Mouse (Mus musculus): Measurements from ENCODE around the gene Dapk2. TPM values are rescaled to one million over a fixed set of nuclear protein-coding genes. Genes with fewer than 3 reads are reported as not detected.
"Not testable (repeated sequence)": the region's sequence is repeated elsewhere in the genome, so short reads cannot be mapped to it uniquely, and the experiment has no call there.

Gene Dapk2
- total RNA-seq, 2 experiments from 2014 or later = 7.6 to 9.7 TPM

DNA sequence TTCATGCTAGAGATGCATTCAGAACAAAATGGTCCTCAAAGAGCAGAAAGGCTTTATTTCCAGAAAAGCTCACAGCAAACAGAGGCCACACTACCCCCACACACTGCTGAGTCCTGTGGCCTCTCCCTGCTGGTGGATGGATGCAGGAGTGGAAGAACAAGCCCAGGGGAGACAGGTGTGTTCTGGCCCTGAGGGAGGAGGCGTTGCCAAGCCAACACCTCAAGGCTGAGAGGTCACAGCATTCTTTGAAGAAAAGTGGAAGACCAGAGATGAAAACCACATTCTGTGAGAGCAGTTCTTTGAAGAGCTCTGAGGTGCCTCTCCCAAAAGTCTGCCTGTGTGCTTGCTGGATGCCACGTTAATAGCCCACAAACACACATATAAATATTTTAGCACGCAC is 116.6 kb downstream of the Dapk2 start:
- no peak for DNase-seq (ENCODE audit: low spot score in 2 of 2)

DNA sequence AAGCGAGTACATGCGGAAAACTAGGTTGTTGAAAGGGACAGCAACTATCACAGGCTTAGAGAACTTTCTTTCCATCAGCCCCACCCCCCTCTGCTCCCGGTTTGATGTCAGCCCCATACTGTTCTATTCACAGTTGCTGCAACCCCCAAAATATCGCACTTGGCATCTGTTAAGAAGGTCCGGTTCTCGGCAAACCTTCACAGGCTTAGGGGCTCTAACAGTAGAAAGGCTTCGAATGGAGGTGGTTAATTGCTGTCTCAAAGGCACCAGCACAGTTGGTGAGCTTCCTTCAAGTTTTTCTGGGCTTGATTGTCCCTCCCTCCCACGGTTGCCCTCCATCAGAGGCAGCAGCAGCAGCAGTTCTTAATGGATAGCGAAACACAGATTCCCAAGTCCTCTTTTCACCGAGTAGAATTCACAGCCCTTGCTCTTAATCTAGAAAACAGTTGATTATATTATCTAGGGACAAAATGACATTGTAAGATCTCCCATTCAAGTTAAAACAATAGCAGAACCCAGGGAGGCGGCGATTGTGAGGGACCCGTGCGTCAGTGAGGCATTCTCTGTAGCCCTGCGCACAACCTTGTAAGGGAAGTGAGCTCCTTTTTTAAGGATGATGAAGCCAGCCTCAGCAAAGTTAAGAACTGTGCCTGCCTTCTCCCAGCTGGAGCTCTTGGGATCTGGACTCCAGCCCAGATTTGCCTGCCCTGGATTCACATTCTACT is 117.4 kb downstream of the Dapk2 start:
- DNase-seq (ENCODE audit: low spot score in 2 of 2) = no peak

DNA sequence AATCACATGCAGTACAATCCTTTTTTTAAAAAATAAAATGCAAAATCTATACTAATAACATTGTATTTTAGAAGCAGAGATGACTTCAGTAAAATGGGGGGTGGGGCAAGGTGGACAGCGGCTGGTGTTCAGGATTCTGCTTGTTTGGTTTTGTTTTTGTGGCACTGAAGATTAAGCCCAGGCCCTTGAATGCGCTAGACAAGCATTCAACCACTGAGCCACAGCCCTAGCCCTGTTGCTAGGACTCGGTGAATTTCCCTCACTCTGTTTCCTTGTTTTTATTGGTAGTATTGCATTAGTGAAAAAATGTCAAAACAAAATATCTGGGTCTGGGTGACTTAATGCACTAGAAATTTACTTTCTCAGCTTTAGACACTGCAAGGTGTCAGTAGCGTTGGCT is 118.0 kb downstream of the Dapk2 start:
- no peak for DNase-seq (ENCODE audit: low spot score in 2 of 2)

DNA sequence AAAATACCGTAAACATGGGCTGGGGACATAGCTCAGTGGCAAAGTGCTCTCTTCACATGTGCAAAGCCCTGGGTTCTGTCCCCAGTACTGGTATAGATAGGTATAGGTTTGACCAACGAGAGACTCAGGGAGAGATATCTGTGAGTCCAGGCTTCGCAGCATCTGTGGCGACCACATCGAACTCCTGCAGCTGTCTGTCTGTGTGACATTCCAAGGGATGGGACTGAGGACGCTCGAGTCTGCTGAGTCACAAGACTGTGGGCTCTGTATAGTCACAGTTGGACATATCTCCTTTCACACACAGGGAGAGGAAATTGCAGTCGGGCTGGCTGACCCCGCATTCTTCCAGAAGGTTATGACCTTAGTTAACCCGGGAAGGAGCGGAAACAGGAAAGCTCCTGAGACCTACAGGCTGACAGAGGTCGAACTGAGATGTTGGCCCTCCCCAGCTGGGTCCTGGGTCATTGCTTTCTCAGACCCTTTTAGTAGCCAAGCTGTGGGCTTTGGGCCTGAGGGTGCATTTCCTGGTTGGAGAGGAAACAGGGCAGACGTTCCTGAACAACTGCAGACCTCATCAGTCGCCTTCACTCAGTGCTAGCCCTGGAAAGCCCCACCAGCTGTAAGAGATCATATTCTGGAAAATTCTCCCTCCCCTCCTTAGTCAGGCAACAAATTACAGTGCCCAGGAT is 118.8 kb downstream of the Dapk2 start:
- DNase-seq (ENCODE audit: low spot score in 2 of 2) = peak in 1 of 2 experiments; percentile 10

DNA sequence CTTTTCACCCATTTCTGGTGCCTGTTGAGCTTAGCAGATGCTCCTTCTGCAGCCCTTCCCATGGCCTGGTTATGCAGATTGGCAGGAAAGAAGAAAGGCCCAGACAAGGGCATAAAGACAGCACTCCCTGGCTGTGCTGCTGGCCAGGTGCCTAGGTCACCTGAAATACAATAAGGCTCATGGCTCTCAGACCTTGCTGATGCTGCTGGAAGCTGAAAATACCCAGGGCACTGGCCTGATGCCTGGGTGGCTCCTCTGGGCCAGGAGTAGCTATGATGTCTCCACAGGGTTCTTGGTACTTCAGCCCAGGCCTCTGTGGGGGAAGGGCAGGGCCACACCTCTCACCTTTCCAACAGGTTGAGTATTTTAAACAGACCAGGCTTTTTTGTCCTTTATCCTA is 121.6 kb downstream of the Dapk2 start:
- no peak for DNase-seq (ENCODE audit: low spot score in 2 of 2)

DNA sequence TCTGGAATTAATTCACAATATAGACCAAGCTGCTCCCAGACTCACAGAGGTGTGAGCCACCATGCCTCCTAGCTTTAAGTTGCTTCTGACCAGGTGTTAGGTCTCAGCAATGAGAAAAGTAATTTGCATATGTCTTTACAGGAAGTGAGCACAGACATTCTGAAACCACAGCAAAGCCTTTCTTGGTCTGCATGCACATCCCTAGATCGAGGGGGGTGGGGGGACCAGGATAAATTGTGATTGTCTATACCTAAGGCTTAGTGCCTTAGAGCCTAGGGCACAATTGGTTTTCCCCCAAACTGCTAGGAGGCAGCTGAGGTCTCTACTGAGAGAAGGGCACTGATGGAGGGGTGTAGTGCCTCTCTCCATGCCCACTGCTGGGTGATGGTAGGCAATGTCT is 122.5 kb downstream of the Dapk2 start:
- DNase-seq (ENCODE audit: low spot score in 2 of 2) = no peak

DNA sequence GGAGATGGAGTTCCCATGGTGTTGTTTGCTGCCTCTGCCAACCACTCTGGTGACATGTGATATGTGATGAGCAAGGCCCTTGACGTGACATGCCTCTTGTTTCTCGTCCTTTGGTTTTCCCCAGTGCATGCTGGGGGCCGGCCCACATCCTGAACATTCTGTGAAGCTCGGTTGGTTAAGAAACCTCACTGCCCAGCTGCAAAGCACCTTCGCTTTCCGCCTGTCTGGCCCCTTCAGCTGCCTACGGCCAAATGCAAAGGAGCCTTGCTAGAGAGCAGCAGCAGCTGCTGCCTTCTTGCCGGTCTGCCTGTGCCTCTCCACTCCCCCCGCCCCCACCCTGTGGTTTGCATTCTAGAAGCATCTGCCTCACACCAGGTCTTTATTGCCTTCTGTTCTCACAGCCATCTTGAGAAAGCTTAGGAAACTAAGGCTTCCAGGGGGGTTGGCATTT is 123.5 kb downstream of the Dapk2 start:
- no peak for DNase-seq (ENCODE audit: low spot score in 2 of 2)

DNA sequence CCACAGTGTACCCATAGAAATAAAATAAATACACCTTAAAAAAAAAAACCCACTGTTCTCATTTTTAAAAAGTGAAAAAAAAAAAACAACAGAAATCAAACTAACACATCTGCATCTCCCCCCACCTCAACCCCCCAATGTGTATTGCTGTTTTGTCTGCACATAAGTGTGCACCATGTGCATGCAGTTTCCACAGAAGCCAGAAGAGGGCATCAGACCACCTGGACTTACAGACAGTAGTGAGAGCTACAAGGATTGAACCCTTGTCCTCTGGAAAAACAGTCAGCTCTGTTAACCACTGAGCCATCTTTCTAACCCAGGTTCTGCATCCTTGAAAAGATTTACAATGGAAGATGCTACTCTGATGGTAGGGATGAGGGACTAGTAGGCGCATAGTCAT is 124.6 kb downstream of the Dapk2 start:
- no peak for DNase-seq (ENCODE audit: low spot score in 2 of 2)

DNA sequence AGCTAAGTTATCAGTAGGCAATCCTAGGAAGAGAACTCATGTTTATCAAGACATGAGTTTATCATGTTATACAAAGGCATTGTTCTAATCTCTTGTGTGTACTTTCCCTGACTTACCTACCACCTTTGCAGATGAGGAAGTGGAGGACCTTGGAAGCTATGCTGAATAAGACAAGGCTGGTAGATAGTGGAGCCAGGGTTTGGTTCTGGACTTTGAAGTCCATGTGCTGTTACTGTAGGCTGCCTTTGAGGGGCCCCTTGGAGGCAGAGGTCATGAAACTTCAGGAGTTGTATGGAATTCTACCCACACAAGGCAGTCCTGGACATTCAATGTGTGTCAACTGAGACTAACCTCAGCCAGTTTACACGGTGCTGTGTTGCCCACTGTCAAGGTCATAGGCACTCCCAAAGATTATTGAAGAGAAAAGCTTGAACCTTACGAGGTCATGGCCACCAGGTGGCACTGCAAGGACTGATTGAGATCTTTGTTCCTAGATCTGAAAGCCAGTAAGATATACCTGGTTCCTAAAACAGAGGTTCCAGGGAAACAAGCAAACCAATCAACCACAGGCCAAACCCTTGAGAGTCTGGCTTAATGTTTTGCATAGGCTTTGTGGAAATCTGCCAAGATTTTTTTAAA is 125.7 kb downstream of the Dapk2 start:
- DNase-seq (ENCODE audit: low spot score in 2 of 2) = peak; percentile 17 to 38

DNA sequence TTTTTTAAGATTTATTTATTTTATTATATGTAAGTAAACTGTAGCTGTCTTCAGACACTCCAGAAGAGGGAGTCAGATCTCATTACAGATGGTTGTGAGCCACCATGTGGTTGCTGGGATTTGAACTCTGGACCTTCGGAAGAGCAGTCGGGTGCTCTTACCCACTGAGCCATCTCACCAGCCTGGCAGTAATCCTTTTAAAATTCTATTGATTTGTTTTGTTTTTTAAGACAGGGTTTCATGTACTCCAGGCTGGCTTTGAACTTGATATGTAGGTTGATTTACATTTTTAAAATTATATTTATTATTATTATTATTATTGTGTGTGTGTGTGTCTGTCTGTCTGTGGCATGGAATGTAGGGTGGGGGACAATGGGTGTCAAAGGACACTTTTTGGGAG is 127.2 kb downstream of the Dapk2 start:
- not testable (repeated sequence) for DNase-seq (ENCODE audit: low spot score in 2 of 2)

DNA sequence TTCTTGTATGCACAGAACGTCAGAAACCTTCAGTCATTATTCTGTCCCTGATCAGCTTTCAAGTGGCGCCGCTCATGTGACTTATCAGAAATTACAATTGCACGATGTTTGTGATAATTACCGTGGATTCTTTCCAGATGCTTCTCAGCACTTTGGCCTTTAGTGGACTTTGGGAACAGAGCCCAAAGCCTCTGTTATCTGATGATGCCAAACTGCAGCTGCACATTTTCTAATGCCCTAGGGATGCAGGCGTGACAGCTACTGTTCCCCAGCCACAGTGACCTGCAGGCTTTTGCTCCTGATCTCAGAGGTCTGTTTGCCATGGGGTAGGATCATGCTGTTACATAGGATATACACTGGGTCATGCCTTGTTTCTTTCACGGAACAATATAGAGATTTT is 127.9 kb downstream of the Dapk2 start:
- no peak for DNase-seq (ENCODE audit: low spot score in 2 of 2)

DNA sequence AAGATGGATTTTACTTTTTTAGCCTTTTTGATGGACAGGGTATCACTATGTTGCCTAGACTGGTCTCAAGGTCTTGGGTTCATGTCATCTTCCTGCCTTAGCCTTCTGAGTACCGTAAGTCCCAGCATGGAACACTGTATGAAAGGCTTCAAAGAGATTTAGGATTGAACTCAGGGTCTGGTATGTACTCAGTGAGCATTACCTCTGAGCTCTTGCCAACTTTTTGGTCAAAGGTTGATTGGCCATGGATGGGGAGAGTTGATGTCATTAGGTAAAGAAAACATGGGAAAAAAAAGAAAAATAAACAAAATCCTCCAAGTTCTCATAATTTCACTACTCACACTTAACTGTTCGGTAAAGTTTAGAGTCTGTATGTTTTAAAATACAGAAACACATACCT is 132.7 kb downstream of the Dapk2 start:
- DNase-seq (ENCODE audit: low spot score in 2 of 2) = no peak

DNA sequence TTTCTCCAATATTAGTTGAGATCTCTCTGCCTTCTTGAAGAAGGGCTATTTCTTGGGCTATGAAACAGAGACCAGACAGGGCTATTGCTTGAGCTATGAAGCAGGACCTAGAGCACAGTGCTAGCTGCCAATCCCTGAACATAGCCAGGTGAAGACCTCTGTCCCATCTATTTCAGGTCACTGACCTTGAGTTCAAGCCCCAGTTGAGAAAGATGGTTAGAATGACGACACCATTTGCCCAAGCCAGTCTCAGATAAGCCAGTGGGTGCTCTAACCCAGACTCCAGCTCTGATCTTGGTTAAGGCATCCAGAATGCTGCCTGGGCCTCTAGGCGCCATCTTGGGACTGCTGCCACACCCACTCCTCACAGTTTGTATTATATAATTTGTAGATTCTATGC is 135.3 kb downstream of the Dapk2 start:
- no peak for DNase-seq (ENCODE audit: low spot score in 2 of 2)

DNA sequence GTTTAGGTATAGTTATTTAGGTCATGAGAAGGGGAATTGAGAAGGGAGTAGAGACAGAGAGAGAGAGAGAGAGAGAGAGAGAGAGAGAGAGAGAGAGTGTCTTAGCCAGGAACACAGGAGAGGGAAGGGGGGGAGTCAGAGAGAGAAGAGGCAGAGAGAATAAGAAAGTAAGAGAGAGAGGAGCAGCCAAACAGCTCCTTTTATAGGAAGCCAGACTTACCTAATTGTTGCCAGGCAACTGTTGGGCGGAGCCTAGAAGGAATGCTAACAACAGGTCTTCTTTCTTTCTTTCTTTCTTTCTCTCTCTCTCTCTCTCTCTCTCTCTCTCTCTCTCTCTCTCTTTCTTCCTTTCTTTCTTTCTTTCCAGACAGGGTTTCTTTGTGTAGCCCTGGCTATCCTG is 136.2 kb downstream of the Dapk2 start:
- no peak for DNase-seq (ENCODE audit: low spot score in 2 of 2)

DNA sequence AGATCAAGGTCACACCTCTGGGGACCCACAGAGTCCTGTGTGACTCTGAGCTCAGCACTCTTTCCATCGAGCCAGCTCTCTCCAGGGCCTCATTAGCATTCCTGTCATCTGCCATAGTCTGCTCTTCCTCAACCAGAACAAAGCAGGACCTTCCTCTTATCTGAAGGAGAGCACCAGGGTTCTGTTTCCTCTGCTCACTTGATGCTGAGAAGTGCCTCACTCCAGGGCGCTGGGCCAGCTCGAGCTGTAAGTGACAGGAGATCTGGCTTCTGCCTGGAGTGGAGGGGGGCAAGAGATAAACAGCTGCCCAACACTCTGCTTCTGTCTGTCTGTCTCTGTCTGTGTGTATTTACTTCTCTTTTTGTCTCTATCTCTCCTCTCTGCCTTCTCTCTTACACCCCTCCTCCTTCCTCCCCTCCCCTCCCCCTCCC is 137.0 kb downstream of the Dapk2 start:
- DNase-seq (ENCODE audit: low spot score in 2 of 2) = no peak

DNA sequence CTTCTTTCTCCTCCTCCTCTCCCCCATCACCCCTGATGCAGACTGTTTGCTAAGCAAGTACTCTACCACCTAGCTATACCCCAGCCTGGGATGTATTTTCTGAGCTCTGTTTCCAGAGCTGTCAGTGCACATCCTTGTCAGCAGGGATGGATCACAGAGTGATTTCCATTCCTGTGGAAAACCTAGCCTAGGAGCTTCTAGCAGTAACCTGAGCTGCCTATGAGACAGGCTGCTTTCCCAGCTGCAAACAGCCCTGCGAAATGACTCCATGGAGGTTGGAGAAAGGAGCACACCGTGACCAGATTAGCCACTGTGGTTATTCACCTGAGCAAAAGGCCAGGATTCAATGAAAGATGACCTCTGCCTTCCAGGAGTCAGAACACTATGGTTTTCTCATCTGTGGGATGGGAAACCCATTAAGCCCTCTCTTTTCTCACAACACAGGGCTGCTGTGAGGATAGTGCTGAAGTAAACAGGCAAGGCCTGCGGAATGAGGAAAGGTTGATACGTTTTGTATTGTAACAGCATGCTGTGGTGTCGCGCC is 137.6 kb downstream of the Dapk2 start:
- no peak for DNase-seq (ENCODE audit: low spot score in 2 of 2)

DNA sequence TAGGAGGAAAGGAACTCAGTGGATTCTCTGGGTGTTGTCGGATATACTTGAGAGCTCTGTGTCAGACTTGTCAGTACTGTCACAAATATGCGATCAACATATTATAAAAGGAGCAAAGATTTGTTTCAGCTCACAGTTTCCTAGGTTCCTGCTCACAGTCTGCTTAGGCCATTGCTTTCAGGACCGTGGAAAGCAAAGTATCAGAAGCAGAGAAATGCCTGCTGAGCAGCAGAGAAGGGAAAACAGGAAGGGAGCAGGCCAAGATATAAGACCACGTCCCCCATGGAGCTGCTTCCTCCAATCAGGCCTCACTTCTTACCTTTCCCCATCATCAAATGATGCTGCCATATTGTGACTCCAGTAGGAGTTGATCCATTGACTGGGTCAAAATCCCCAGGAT is 140.8 kb downstream of the Dapk2 start:
- DNase-seq (ENCODE audit: low spot score in 2 of 2) = no peak

DNA sequence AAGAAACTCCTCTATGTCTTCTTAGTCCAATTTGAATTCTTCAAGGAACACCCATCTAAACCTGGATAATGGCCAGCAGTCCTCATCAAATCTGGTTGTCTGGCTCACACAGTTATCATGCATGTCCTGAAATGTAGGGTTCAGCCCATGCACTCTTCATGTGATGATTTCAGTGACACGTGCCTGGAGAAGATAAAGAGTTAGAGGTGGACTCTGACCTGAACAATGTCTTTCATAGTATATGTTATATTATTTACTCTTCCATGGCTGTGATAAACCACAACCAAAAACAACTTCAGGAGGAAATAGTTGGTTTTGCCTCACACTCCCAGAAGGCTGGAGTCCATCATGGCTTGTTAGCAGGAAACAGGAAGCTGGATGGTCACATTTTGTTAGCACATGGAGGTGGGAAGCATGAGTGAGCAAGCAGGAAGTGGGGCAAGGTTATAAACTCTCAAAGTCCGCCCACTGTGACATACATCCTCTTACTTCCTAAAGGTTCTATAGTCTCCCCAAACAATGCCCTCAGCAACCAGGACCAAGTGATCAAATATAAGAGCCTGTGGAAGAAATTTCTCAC is 142.5 kb downstream of the Dapk2 start:
- no peak for DNase-seq (ENCODE audit: low spot score in 2 of 2)

DNA sequence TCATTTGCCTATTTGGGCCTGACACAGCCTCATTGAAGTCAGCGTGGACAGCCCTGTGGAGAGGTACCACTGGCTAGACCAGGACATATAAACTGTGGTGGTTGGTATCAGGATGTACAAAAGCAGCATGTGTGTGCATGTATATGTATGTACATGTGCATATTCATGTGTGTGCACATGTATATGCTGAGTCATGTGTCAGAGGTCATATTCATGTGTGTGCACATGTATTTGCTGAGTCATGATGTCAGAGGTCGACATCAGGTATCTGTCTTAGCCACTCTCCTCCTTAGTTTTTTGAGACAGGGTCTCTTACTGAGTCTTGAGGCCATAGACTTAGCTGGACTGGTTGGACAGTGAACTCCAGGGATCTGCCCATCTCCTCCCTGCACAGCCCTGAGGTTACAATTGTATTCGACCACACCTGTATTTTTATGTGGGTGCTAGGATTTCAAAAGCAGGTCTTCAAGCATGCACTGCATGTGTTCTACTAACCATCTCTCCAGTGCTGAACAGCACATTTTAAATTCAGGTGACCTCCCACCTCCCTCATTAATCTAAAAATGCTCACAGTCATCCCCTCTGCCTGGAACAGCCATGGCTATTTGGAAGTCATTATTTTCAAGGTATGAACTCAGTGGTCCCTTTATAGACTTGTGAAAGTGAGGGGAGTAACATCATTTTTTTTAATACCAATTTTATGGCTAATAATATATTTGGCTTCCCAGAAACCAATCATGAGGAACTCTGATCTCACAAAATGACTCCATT is 146.5 kb downstream of the Dapk2 start:
- DNase-seq (ENCODE audit: low spot score in 2 of 2) = no peak

DNA sequence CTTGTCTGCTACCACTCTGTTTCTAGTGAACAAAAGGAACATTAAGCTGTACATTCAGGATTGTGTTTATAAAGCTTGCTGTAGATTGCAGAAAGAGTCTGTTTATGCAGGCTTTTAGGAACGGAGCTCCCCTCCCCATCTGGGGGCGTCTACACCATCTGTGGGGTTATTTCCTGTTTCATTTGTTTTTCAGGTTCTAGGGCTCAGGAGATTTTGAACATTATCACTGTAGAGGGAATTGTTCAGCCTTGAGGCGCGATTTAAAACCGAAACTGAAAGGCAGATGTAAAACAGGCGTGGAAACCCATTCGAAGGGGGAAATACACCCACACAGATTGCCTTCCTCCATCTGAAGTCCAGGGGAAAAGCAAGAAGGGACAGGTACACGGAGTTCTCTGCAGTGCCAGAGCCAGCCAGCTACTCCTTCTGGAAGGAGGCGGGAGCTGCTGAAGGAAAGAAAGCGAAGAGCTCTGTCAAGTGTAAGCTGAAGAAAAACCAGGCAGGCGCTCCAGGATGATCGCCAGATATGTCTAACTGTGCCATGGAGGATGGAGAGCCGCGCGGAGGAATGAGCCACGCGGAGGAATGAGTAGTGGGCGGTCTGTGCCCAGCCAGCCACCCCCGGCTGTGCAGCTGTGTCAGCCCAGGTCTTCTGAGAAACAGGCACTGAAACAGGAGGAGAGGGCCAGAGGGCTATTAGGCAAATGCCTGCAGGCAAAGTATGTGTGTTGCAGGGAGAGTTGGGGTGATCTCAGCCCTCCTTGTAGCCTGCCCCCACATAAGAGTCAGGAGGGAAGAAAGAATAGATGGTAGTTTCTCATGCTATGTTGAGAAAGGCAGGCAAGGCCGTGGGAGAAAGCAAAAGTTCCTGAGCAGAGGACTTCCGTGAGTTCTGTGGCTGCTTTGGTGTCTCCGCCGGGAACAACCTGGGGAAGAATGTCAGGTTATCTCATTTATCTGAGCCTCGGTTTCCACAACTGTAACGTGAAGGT is 147.4 kb downstream of the Dapk2 start:
- no peak for DNase-seq (ENCODE audit: low spot score in 2 of 2)

Measured in adrenal gland, postnatal 4 days (tissue).